Mouse (Mus musculus) forebrain, embryonic 16.5 days (tissue): ENCODE measurements around the gene Brpf3. TPM values are rescaled to one million over a fixed set of nuclear protein-coding genes. Genes with fewer than 3 reads are reported as not detected.

ENCODE experiments used
- ATAC-seq: fragments of 200-750 bp; cut with Nextera tagmentation; 2 replicates; pipeline ENCODE4 v1.8.0; 2017; ENCODE audit warnings: mild to moderate bottlenecking, moderate library complexity
- H3K27ac ChIP-seq: fragments of 300-500 bp; sonication (generic); 2 replicates; pipeline ENCODE4 v1.5.1; 2014; ENCODE audit warnings: low read length, control low read depth
- H3K27me3 ChIP-seq: fragments of 300-500 bp; sonication (generic); replicated peaks from 2 replicates; pipeline ENCODE4 v1.6.1; 2014; ENCODE audit warnings: low read length; ENCODE audit not compliant: control insufficient read depth, insufficient read depth
- H3K36me3 ChIP-seq: fragments of 300-500 bp; sonication (generic); 2 replicates; pipeline ENCODE4 v1.6.1; 2014; ENCODE audit not compliant: control insufficient read depth, insufficient read depth
- H3K4me1 ChIP-seq: fragments of 300-500 bp; sonication (generic); replicated peaks from 2 replicates; pipeline ENCODE4 v1.6.1; 2014; ENCODE audit warnings: low read length; ENCODE audit not compliant: control insufficient read depth, insufficient read depth
- H3K4me2 ChIP-seq: fragments of 300-500 bp; sonication (generic); 2 replicates; pipeline ENCODE4 v1.6.1; 2014; ENCODE audit warnings: mild to moderate bottlenecking, low read length, control low read depth
- H3K4me3 ChIP-seq: fragments of 300-500 bp; sonication (generic); replicated peaks from 2 replicates; pipeline ENCODE4 v1.5.1; 2014; ENCODE audit warnings: mild to moderate bottlenecking, low read length, control low read depth
- H3K9ac ChIP-seq: fragments of 300-500 bp; sonication (generic); replicated peaks from 2 replicates; pipeline ENCODE4 v1.6.1; 2014; ENCODE audit warnings: low read depth, low read length, control low read depth
- H3K9me3 ChIP-seq: fragments of 300-500 bp; sonication (generic); 2 replicates; pipeline ENCODE4 v1.6.1; 2016; ENCODE audit warnings: low read length; ENCODE audit not compliant: control insufficient read depth
- WGBS: fragments of 180-500 bp; shearing (Covaris S2); extraction: QIAGEN DNeasy Blood & Tissue Kit; methylation state at CpG from one replicate; pipeline ENCODE4 v1.1.7; 2014; 5-methylcytosine and 5-hydroxymethylcytosine counted together
- polyA plus RNA-seq: library from polyadenylated mRNA; unstranded; fragments of >200 nt; fragmentation: Nextera tagmentation; extraction: Ambion mirVana; gene quantifications from 2 replicates; pipeline ENCODE4 v1.2.1, GENCODE M21; 2015

The Brpf3 gene
- polyA plus RNA-seq, 1 experiment from 2014 or later, result 8.5 TPM

- Histone ChIP-seq H3K4me2 (no peak within 1 kb of the TSS), H3K9ac (no peak within 1 kb of the TSS), H3K4me1 (no peaks in the 10 kb centered on the region), H3K9me3 (peaks cover 10% of the 10 kb centered on the region), H3K27me3 (no peaks in the 10 kb centered on the region), H3K27ac (no peak within 1 kb of the TSS), H3K36me3 (no peaks in the 10 kb centered on the region), H3K4me3 (no peak within 1 kb of the TSS)
- no peak for ATAC-seq
- WGBS, result 30% methylated on average over 12 of the region's 12 CpGs
Measured at GRCm38 (mm10) chr17:28858205-28858604, 57.3 kb downstream of the Brpf3 start, which contains the start of gene Pnpla1. Gene Pnpla1 (plus strand): TSS chr17:28858411.

- Histone ChIP-seq H3K27me3 (no peaks in the 10 kb centered on the region), H3K9ac (no peak overlapping the region), H3K4me3 (no peak overlapping the region), H3K9me3 (no peaks in the 10 kb centered on the region), H3K36me3 (no peaks in the 10 kb centered on the region), H3K4me2 (no peak overlapping the region), H3K4me1 (no peaks in the 10 kb centered on the region), H3K27ac (no peak overlapping the region)
- WGBS, result 73% methylated on average over 7 of the region's 7 CpGs
- no peak for ATAC-seq
Measured at GRCm38 (mm10) chr17:28863926-28864325, 63.0 kb downstream of the Brpf3 start.

GRCm38 (mm10) chr17:28864464-28864863, 63.6 kb downstream of the Brpf3 start:
- ATAC-seq, result no peak
- Histone ChIP-seq H3K27me3 (no peaks in the 10 kb centered on the region), H3K9me3 (no peaks in the 10 kb centered on the region), H3K4me1 (0 out of 2 replicates have a peak, but pooled peaks cover under 1% of the 10 kb centered on the region), H3K4me2 (no peak overlapping the region), H3K4me3 (no peak overlapping the region), H3K9ac (no peak overlapping the region), H3K36me3 (no peaks in the 10 kb centered on the region), H3K27ac (no peak overlapping the region)
- 86% methylated on average over 6 of the region's 6 CpGs for WGBS

GRCm38 (mm10) chr17:28866921-28867320, 66.0 kb downstream of the Brpf3 start:
- H3K27me3 ChIP-seq, result no peaks in the 10 kb centered on the region

GRCm38 (mm10) chr17:28867381-28867780, 66.5 kb downstream of the Brpf3 start:
- H3K4me3 ChIP-seq, result no peak overlapping the region
- 0 out of 2 replicates have a peak, but pooled peaks cover 3% of the 10 kb centered on the region for H3K4me1 ChIP-seq
- H3K9me3 ChIP-seq, result no peaks in the 10 kb centered on the region
- H3K27me3 ChIP-seq, result no peaks in the 10 kb centered on the region
- H3K36me3 ChIP-seq, result no peaks in the 10 kb centered on the region
- no peak for ATAC-seq
- 87% methylated on average over 4 of the region's 4 CpGs for WGBS
- no peak overlapping the region for H3K27ac ChIP-seq
- no peak overlapping the region for H3K9ac ChIP-seq
- no peak overlapping the region for H3K4me2 ChIP-seq

More at GRCm38 (mm10) chr17:28866921-28867320, 66.0 kb downstream of the Brpf3 start:
- 0 out of 2 replicates have a peak, but pooled peaks cover 3% of the 10 kb centered on the region for H3K4me1 ChIP-seq
- no peak overlapping the region for H3K27ac ChIP-seq
- H3K9me3 ChIP-seq, result no peaks in the 10 kb centered on the region
- no peaks in the 10 kb centered on the region for H3K36me3 ChIP-seq
- no peak overlapping the region for H3K4me3 ChIP-seq
- H3K4me2 ChIP-seq, result no peak overlapping the region
- H3K9ac ChIP-seq, result no peak overlapping the region
- ATAC-seq, result no peak

GRCm38 (mm10) chr17:28869412-28870110, 68.7 kb downstream of the Brpf3 start:
- peak; percentile 96 for ATAC-seq
- Histone ChIP-seq H3K4me3 (no peak overlapping the region), H3K4me1 (0 out of 2 replicates have a peak, but pooled peaks cover 3% of the 10 kb centered on the region), H3K9me3 (no peaks in the 10 kb centered on the region), H3K36me3 (no peaks in the 10 kb centered on the region), H3K9ac (no peak overlapping the region), H3K27ac (peak overlapping the region; percentile 49), H3K4me2 (no peak overlapping the region), H3K27me3 (no peaks in the 10 kb centered on the region)
- WGBS, result 60% methylated on average over 9 of the region's 9 CpGs

- H3K9me3 ChIP-seq, result no peaks in the 10 kb centered on the region
- H3K36me3 ChIP-seq, result no peaks in the 10 kb centered on the region
- H3K9ac ChIP-seq, result no peak overlapping the region
- no peak overlapping the region for H3K4me2 ChIP-seq
- no peak for ATAC-seq
- peaks cover 9% of the 10 kb centered on the region for H3K4me1 ChIP-seq
- WGBS, result 67% methylated on average over 5 of the region's 5 CpGs
- H3K27me3 ChIP-seq, result no peaks in the 10 kb centered on the region
- no peak overlapping the region for H3K4me3 ChIP-seq
- H3K27ac ChIP-seq, result 0 out of 2 replicates have a peak overlapping the region, but pooled peaks have one; percentile 12
Measured at GRCm38 (mm10) chr17:28870435-28870834, 69.5 kb downstream of the Brpf3 start.

GRCm38 (mm10) chr17:28871831-28872230, 70.9 kb downstream of the Brpf3 start:
- Histone ChIP-seq H3K4me1 (peaks cover 11% of the 10 kb centered on the region), H3K9me3 (no peaks in the 10 kb centered on the region), H3K27me3 (no peaks in the 10 kb centered on the region), H3K27ac (no peak overlapping the region), H3K9ac (no peak overlapping the region), H3K4me3 (no peak overlapping the region), H3K4me2 (no peak overlapping the region), H3K36me3 (no peaks in the 10 kb centered on the region)
- WGBS, result 81% methylated on average over 11 of the region's 11 CpGs
- no peak for ATAC-seq

- H3K9ac ChIP-seq, result no peak overlapping the region
- H3K4me3 ChIP-seq, result no peak overlapping the region
- 81% methylated on average over 7 of the region's 7 CpGs for WGBS
- H3K4me2 ChIP-seq, result no peak overlapping the region
- peaks cover 11% of the 10 kb centered on the region for H3K4me1 ChIP-seq
- no peak overlapping the region for H3K27ac ChIP-seq
- H3K9me3 ChIP-seq, result no peaks in the 10 kb centered on the region
- ATAC-seq, result no peak
- H3K27me3 ChIP-seq, result no peaks in the 10 kb centered on the region
- no peaks in the 10 kb centered on the region for H3K36me3 ChIP-seq
Measured at GRCm38 (mm10) chr17:28872322-28872721, 71.4 kb downstream of the Brpf3 start.
